Mouse (Mus musculus) heart, adult 2 months (tissue): ENCODE results near the gene Acot4.

Experiments
- CTCF ChIP-seq: fragments of 200-600 bp; IDR thresholded peaks from 2 replicates; pipeline ENCODE4 v1.8.1; 2022; ENCODE audit warnings: antibody characterized with exemption, mild to moderate bottlenecking, moderate library complexity
- POLR2A ChIP-seq: fragments of 200-500 bp; IDR thresholded peaks from 2 replicates; pipeline ENCODE4 v1.6.1; 2011; ENCODE audit warnings: mild to moderate bottlenecking, low read depth, low read length, control low read depth; ENCODE audit not compliant: insufficient read depth

GRCm38 (mm10) chr12:84063228-84063627 is 25.0 kb downstream of the Acot4 start:
- TF ChIP-seq CTCF (peak; percentile 52), POLR2A (no peak)
